Mouse (Mus musculus) induced T-regulatory cell, adult 2 months (primary cell): Measurements from ENCODE around the gene Cct5.

Source experiments
- DNase-seq: peaks from one replicate; pipeline ENCODE4 v3.0.0-alpha.2; 2012; ENCODE audit warnings: low read depth

Cct5 gene

DNA sequence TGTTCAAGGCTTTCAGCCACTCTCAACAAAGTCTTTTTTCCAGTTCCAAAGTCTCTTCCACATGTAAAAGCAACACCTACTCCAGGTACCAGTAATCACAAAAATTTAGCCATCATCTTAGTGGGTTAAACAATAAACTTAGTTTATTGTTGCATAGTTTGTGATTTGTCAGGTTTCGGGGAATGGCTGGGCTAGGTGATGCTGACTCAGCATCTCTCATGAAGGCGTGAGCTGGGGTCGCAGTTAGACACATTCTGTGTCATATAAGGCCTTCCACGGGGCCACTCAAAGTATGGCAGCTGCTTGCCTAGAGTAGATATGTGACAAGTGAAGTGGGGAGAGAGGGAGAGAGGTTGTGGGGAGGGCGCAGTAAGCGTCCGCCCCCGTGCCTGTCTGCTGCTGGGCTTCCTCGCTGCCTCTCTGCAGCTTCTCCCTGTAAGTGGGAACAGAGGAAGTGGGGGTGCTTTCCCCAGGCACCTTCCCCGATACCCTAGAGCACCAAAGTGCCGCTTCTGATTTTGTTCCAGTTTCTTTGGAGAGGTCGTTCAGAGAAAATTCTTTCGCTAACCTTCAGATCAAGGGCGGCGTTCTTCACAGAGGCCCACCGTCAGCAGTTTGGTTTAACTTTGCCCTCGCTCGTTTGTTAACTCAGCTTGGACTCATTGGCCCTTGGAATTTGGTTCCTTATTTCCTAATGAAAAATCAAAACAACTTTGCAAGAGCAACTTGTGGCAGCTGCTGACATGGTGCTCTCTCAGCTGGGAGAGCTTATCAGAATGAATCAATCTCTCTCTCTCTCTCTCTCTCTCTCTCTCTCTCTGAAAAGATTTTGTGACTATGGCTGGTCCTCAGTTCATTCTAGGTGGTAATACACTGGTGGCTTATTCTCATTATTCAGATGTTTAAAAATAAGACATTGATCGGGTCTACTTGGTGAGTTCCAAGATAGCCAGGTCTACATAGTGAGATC, 37.7 kb downstream of the Cct5 start:
- DNase-seq, result no peak

DNA sequence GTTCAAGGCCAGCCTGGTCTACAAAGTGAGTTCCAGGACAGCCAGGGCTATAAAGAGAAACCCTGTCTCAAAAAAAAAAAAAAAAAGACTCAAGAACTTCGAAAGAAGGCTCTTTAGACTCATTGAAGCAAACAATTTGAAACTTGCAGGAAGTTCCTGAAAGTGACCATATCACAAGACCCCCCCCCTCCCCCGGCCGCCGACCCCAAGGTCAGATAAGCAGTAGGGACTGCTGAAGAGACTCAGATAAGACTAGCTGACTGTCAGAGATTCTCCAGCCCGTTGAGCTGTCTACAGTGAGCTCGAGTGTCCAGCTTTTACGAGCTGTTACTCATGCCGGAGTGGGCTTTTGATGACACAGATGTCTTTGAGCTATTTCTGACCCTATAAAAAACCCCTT, 38.8 kb downstream of the Cct5 start:
- no peak for DNase-seq

DNA sequence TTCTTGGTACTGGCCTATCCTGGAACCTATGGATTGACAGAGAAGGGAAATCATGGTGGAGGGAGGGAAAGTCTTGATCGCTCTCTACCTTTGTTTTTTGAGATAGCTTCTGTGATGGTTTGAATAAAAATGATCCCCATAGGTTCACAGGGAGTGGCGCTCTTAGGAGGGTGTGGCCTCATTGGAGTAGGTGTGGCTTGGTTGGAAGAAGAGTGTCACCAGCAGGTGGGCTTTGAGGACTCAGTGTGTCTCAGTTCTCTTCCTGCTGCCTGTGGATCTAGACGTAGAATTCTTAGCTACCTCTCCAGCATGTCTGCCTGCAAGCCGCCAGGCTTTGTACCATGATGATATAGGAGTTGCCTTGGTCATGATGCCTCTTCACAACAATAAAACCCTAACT, 39.6 kb downstream of the Cct5 start:
- DNase-seq, result no peak

DNA sequence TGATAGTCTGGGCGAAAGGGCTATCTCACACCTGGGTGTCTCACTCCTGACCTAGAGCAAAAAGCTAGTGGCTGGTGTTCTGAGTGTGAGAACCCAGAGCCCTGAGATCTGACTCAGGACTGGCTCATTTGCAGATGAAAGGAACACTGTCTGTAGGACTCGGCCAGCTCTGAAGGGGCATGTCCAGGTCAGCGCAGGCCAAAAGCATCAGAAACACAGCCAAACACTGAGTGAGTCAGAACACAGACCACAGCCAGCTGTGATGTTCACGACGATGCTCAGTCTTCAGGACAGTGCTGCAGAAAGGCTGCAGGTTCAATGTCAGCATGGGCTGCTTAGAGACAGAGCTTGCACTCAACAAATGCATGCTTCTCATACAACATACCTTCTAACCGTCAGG, 40.2 kb downstream of the Cct5 start:
- DNase-seq, result no peak

DNA sequence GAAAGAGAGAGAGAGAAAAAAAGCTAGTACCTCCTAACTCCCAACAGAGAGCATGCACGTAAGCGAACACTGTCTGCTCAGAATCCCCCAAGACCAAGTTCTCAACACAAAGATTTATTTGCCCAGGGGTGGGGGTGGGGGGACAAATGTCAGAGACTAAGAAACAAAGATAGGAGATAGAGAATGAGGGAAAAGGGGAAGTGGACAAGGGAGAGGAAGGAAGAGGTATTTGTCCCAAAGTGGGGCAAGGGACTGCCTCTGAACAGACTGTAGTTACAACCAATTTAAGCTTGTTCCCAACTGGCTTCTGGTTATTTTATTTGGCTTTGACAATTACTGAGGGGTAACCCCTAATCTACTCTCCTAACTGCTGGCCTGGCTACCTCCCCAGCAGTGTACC, 46.7 kb downstream of the Cct5 start:
- DNase-seq, result no peak

DNA sequence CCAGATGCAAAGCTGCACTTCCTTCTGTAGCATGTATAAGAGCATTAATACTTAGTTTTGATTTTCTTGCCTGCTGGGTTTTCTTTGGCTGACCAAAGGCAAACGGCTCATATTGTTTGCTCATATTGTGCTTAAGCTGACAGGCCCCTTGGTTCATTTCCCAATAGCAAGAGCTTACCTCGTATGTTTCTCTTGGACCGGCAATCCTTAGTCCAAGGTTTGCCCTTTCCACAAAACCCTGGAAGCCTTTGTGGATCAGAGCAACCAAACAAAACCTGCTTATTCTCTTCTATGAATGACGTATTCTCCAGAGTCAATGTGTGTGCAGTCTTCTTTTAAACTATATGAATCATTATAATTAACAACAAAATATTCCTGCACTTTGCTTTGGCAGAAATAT, 51.2 kb downstream of the Cct5 start:
- DNase-seq, result no peak

DNA sequence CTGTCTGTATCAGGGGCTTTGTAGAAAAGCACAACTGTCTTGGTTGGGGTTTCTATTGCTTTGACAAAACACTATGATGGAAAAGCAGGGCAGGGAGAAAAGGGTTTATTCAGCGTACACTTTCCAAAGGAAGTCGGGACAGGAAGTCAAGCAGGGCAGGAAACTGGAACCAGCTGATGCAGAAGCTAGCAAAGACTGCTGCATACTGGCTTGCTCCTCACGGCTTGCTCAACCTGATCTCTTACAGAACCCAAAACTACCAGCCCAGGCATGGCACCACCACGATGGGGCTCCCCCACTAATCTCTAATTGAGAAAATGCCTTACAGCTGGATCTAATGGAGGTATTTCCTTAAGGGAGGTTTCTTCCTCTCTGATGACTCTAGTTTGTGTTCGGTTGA, 54.2 kb downstream of the Cct5 start:
- DNase-seq, result no peak

DNA sequence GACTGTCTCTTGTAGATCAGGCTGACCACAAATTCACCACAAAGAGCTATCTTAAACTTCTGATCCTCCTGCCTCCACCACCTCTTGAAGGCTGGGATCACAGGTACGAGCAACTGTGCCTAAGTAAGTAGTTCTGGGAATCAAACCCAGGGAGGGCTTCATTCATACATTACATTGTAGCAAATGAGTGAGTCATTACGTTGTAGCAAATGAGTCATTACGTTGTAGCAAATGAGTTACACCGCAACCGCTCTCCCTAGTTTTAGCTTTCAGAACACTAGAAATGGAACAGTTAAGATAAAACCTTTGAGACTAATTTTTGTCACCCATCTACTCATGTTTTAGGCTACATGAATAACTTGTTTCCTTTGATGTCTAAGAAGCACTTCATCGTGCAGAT, 55.3 kb downstream of the Cct5 start:
- peak; percentile 60 for DNase-seq

DNA sequence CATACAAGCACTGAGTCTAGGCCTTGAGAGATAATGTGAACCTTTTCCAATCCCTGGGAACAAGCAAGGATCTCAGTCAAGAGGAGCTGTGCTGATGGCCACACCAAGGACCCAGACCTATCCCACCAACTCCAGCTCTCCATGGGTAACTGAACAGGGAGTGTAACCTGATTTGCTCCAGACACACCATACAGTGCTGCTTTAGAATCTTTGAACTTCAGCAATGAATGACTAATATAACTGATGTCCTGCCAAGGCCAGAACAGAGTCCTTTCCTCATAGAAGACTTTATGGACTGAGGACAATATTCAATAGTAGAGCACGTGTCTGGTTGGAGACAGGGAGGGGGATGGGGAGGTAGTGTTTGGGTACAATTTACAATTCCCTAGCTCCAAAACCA, 56.5 kb downstream of the Cct5 start:
- no peak for DNase-seq

DNA sequence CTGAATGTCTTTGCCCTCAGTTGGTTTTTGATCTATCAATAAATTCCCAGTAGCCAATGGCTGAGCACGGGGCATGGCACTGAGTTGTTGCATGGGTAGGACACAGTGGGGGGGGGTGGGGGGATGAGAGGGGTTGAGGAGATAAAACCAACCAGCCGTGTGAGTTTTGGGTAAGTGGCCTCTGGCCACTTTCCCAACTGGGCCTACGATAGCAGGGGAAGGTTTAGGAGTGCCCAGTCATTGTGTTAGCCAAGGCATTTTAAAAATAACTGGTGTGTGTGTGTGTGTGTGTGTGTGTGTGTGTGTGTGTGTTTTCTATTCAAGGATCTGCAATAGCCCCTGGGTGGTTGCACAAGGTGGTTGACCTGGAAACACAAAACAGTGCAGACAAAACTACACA, 58.4 kb downstream of the Cct5 start:
- no peak for DNase-seq

DNA sequence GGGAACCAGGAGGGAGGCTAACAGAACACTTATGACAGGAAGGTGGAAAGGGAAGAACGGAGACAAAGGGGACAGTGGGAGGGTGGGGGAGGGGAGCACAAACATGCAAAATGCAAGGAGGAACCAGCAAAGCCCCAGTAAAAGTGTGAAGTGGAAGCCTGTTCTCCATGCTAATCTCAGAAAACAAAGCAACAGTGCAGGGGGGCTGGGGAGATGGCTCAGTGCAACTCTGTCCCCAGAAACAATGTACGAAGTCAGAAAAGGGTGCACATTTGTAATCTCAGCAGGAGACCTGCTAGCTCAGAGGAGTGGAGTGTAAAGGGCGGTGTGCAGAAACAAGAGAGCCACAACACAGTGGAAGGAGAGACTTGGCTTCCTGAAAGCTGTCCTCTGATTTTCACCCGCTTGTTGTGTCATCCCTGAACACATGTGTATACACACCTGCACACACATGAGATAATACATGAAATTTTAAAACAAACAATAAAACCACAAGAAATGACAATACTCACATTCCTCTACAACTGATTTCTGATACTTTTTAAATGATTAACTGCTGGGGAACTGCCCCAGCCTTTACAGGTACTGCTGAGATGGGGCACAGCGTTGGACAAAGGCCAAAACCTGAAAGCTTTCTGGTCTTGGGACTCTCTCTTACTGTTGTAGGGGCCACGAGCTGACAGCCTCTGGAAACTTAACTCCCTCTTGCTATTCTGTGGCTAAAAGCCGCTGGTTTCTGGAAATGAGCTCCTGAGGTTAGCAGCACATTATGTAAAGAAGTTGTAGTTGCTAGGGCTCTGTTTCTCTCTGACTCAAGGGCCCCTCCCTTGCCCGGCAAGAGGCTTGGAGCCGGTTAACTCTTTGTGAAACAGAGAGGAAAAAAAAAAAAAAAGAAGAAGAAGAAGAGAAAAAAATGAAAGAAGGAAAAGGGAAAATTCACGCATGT, 59.3 kb downstream of the Cct5 start:
- DNase-seq, result peak; percentile 45
